Mouse (Mus musculus) kidney, adult 18-20 months (tissue): ENCODE data around the gene Wdr24.

Experiments
- DNase-seq: peaks from one replicate; pipeline ENCODE4 v3.0.0; 2021

Gene Wdr24

GRCm38 (mm10) chr17:25808028-25808427 is 15.4 kb upstream of the Wdr24 start:
- DNase-seq, result no peak

- peak; percentile 80 for DNase-seq
These were observed 14.4 kb upstream of the Wdr24 start, which contains the start of gene Fbxl16 for GRCm38 (mm10) chr17:25808789-25809605. Gene Fbxl16 (plus strand): TSS chr17:25809085.

DNA sequence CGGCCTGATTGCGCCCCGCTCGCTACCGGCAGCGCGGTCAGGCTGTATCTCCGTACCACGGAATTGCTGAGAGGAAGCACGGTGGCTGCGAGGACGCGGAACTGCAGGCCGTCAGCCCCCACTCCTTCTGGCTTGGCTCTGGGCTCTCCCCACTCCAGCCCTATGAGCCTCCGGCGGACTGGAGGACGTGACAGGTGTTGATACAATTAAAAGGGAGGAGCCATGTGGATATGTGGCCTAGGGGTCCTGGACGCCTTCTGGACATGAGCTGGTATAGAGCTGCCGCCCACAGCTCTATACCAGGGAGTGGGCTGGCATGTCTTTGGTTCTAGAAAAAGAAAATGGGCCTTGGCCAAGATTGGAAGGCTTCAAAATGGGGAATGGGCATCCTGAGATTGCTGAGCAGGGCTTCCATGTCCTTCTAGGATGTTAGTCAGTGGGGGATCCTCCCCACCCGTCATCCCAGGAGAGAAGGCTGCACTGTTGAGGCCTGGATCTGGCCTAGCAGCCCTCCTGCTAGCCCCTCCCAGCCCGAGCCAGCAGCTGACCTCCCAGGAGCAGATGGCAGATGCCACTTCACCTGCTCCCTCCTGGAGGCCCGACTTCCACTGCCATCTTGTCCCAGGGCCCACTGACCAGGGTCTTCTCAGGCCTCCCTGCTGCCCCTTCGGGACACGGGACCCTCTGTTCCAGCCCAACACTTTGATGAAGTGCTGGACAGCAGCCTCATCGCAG is 13.7 kb upstream of the Wdr24 start:
- DNase-seq, result no peak

- no peak for DNase-seq
These were observed 12.5 kb upstream of the Wdr24 start for GRCm38 (mm10) chr17:25810890-25811289.

DNA sequence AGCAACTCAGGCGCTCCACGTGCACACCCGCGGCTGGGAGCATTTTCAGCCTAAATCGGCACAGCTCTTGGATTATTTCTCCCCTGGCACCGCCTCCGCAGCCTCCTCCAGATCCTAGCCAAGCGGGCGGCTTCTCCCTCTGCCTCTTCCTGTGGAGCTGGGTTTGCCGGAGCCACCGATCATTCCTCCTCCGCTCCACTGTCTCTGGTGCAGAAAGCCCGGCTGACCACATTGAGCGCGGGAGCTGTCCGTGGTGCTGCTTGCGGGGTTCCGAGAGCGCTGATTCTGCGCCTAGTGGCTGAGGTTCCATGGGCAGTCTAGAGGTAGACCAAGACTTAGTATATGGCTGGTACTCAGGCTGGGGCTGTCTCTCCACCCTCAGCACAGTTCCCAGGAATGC is 10.0 kb upstream of the Wdr24 start:
- peak; percentile 85 for DNase-seq

DNA sequence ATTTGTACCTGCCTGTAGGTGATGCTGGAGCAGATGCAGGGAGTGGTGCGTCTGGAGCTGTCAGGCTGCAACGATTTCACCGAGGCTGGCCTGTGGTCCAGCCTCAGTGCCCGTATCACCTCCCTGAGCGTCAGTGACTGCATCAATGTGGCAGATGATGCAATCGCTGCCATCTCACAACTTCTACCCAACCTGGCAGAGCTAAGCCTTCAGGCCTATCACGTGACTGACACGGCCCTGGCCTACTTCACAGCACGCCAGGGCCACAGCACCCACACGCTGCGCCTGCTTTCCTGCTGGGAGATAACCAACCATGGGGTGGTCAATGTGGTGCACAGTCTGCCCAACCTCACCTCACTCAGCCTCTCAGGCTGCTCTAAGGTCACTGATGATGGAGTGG is 5.8 kb upstream of the Wdr24 start:
- no peak for DNase-seq

DNA sequence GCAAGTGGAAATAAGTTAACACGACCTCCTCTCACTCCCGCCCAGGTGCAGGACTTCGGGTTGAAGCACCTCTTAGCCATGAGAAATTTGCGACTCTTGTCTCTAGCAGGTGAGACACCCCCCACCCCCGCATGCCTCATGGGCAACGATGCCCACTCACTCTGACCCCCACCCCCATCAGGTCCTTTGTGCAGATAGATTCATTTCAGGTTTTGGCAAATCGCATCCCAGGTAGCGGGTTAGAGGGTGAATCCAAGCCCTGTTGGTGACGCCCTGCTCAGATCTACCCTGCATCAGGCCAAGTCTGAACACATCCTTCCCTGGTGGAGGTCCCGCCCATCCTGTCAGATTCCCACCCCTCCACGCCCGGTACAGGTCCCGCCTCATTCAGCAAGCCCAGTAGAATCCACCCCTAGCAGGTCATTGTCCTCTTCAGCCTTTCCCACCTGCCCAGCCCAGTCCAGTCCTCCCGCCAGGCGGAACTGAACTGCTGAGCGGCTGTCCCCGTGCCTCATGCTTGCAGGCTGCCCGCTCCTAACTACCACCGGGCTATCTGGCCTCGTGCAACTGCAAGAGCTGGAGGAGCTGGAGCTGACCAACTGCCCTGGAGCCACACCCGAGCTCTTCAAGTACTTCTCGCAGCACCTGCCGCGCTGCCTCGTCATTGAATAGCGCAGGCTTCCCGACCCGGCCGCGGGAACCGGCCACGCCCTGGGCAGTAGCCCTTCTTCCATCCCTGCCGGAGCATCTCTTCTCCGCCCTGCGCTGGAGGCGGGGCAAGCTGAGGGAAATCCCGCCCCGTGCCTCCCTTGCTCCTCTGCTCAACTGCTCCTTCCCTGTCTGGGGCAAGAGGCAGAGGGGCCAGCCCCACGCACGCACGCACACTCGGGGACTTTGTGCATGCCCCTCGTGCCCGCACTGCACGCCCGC is 4.3 kb upstream of the Wdr24 start:
- no peak for DNase-seq

GRCm38 (mm10) chr17:25824362-25825142 is 1.1 kb downstream of the Wdr24 start:
- no peak for DNase-seq

DNA sequence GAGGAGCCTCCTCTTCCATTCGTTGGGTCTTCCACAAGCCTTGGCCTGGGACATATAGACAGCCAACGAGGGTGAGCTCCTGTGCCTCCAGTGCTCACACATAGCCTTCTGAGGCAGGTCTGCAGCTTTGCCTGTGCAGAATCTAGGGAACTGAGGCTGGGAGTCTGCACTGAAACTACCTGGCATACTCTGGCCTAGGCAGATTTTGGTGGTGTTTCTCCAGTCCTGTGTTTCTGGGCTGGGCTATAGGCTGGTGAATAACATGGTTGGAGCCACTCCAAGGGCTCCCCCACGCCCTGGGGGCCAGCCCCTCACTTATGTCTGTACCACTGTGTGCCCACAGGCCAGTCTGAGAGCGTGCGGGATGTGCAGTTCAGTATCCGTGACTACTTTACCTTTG is 1.9 kb downstream of the Wdr24 start:
- DNase-seq, result no peak

- DNase-seq, result no peak
These were observed 2.6 kb downstream of the Wdr24 start for GRCm38 (mm10) chr17:25825984-25826570.

DNA sequence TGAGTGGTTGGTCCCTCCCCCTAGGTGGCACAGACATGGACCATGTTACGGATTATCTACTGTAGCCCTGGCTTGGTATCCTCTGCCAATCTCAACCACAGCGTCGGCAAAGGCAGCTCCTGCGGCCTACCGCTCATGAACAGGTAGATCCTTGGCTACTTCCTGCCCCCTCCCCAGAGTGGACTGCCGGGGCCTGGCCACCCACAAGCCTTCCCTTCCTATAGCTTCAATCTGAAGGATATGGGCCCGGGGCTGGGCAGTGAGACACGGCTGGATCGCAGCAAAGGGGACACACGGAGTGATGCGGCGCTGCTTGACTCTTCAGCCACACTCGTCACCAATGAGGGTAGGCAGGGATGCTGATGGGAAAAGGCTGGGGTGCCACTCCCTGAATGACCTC is 3.6 kb downstream of the Wdr24 start:
- no peak for DNase-seq

DNA sequence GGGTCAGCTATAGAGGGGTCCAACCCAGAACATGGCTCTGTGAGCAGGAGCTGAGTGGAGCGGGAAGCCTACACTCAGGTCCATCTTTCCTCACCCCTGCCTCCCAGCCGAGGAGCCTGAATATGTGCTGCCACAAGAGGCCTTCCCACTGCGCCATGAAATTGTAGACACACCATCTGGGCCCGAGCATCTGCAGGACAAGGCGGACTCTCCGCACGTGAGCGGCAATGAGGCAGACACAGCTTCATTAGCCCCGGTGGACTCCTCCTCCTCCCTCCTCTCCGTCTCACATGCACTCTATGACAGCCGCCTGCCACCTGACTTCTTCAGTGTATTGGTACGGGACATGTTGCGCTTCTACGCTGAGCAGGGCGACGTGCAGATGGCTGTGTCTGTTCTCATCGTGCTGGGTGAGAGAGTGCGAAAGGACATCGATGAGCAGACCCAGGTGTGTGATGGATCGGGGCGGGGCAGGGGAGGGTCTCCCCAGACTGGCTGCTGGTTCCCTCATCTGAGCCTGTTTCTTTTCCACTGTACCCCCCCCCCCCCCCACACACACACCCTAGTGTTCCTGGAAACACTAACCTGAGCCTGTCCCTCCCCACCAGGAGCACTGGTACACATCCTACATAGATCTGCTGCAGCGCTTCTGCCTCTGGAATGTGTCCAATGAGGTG is 4.3 kb downstream of the Wdr24 start:
- no peak for DNase-seq

GRCm38 (mm10) chr17:25828223-25828594 is 4.8 kb downstream of the Wdr24 start:
- DNase-seq, result peak; percentile 33

- DNase-seq, result peak; percentile 86
These were observed 5.5 kb downstream of the Wdr24 start, which contains the start of gene Jmjd8 for GRCm38 (mm10) chr17:25828712-25829557. Gene Jmjd8 (plus strand): TSS chr17:25828867.

DNA sequence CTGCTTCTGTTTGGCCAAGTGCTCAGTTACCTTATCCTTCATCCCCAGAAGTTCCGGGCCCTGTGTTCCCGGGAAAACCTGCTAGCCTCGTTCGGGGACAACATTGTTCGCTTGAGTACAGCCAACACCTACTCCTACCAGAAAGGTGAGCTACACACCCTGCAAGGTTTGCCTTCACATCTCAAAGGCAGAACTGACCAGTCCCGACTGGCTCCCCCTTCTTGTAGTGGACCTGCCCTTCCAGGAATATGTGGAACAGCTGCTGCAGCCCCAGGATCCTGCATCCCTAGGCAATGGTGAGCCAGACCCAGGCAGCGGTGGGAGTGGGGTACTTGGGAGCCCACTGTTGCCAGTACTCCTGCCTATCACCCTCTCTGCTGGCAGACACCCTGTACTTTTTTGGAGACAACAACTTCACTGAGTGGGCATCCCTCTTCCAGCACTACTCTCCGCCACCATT is 6.2 kb downstream of the Wdr24 start:
- DNase-seq, result no peak

DNA sequence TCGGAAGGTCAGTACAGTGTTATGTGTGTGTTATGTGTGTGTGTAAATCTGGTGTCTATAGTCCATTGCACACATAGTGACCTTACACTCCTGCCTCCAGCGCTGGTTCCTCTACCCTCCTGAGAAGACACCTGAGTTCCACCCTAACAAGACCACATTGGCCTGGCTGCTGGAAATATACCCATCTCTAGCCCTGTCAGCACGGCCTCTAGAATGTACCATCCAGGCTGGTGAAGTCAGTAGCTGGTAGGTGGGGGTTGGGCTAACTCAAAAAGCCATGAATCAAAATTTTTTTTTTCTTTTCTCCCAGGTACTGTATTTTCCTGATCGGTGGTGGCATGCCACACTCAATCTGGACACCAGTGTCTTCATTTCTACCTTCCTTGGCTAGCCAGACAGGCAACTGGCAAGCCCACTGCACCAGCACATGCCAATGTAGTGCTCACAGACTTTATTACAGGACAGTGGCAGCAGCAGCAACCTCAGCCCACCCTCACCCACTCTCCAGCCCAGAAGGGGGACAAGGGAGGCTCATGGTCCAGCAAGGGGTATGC is 6.8 kb downstream of the Wdr24 start:
- no peak for DNase-seq

- DNase-seq, result no peak
These were observed 7.5 kb downstream of the Wdr24 start for GRCm38 (mm10) chr17:25830806-25831431.

- DNase-seq, result peak; percentile 31
These were observed 8.2 kb downstream of the Wdr24 start for GRCm38 (mm10) chr17:25831451-25832281.
